Mouse (Mus musculus) limb, embryonic 15.5 days (tissue): ENCODE measurements at regions not wholly inside any gene's neighbourhood (a gene's known extent, or its start where the extent isn't known, plus 50 kb on each side); places are given as distances from the start of the nearest gene placed in this dataset.
"Not testable (repeated sequence)": the region's sequence is repeated elsewhere in the genome, so short reads cannot be mapped to it uniquely, and the experiment has no call there.

ENCODE experiments used
- ATAC-seq: fragments of 200-750 bp; cut with Nextera tagmentation; 2 replicates; pipeline ENCODE4 v1.8.0; 2017; ENCODE audit warnings: low read depth, moderate TSS enrichment; ENCODE audit not compliant: insufficient number of reproducible peaks, low FRiP score, low TSS enrichment
- H3K27ac ChIP-seq: fragments of 300-500 bp; sonication (generic); 2 replicates; pipeline ENCODE4 v1.5.1; 2015; ENCODE audit warnings: moderate library complexity, mild to moderate bottlenecking, inconsistent platforms
- H3K27me3 ChIP-seq: fragments of 300-500 bp; sonication (generic); 2 replicates; pipeline ENCODE4 v1.6.1; 2015; ENCODE audit warnings: inconsistent platforms
- H3K36me3 ChIP-seq: fragments of 300-500 bp; sonication (generic); 2 replicates; pipeline ENCODE4 v1.6.1; 2015; ENCODE audit warnings: inconsistent platforms
- H3K4me1 ChIP-seq: fragments of 300-500 bp; sonication (generic); 2 replicates; pipeline ENCODE4 v1.6.1; 2015; ENCODE audit warnings: inconsistent platforms
- H3K4me2 ChIP-seq: fragments of 300-500 bp; sonication (generic); 2 replicates; pipeline ENCODE4 v1.6.1; 2015; ENCODE audit warnings: mild to moderate bottlenecking, inconsistent platforms
- H3K4me3 ChIP-seq: fragments of 300-500 bp; sonication (generic); 2 replicates; pipeline ENCODE4 v1.5.1; 2015; ENCODE audit warnings: mild to moderate bottlenecking, inconsistent platforms
- H3K9ac ChIP-seq: fragments of 300-500 bp; sonication (generic); 2 replicates; pipeline ENCODE4 v1.6.1; 2015; ENCODE audit warnings: inconsistent platforms
- H3K9me3 ChIP-seq: fragments of 300-500 bp; sonication (generic); 2 replicates; pipeline ENCODE4 v1.6.1; 2016; ENCODE audit warnings: inconsistent platforms
- WGBS: fragments of 180-500 bp; shearing (Covaris S2); methylation state at CpG from one replicate; pipeline ENCODE4 v1.1.7; 2015; 5-methylcytosine and 5-hydroxymethylcytosine counted together

- no peak overlapping the region for H3K9ac ChIP-seq
- H3K27ac ChIP-seq: no peak overlapping the region
- H3K9me3 ChIP-seq: no peaks in the 10 kb centered on the region
- no peaks in the 10 kb centered on the region for H3K4me1 ChIP-seq
- H3K4me2 ChIP-seq: no peak overlapping the region
- H3K36me3 ChIP-seq: no peaks in the 10 kb centered on the region
- no peak overlapping the region for H3K4me3 ChIP-seq
- H3K27me3 ChIP-seq: no peaks in the 10 kb centered on the region
- no peak for ATAC-seq
- 57% methylated on average over 6 of the region's 6 CpGs for WGBS
Observed at GRCm38 (mm10) chr14:48607131-48607530, 66.5 kb downstream of the Otx2 start.

GRCm38 (mm10) chr14:48603490-48603889 lies 70.1 kb downstream of the Otx2 start:
- Histone ChIP-seq H3K27me3 (no peaks in the 10 kb centered on the region), H3K4me3 (no peak overlapping the region), H3K9me3 (no peaks in the 10 kb centered on the region), H3K4me2 (no peak overlapping the region), H3K36me3 (no peaks in the 10 kb centered on the region), H3K9ac (no peak overlapping the region), H3K27ac (no peak overlapping the region), H3K4me1 (no peaks in the 10 kb centered on the region)
- WGBS: 61% methylated on average over 6 of the region's 6 CpGs
- no peak for ATAC-seq

GRCm38 (mm10) chr14:48594334-48594733 lies 79.3 kb downstream of the Otx2 start:
- no peak overlapping the region for H3K27ac ChIP-seq
- no peaks in the 10 kb centered on the region for H3K9me3 ChIP-seq
- H3K4me3 ChIP-seq: no peak overlapping the region
- H3K36me3 ChIP-seq: no peaks in the 10 kb centered on the region
- no peak overlapping the region for H3K4me2 ChIP-seq
- H3K9ac ChIP-seq: no peak overlapping the region
- 88% methylated on average over 5 of the region's 5 CpGs for WGBS
- no peaks in the 10 kb centered on the region for H3K27me3 ChIP-seq
- no peaks in the 10 kb centered on the region for H3K4me1 ChIP-seq
- no peak for ATAC-seq

- H3K9ac ChIP-seq: no peak overlapping the region
- H3K4me3 ChIP-seq: no peak overlapping the region
- no peak for ATAC-seq
- H3K36me3 ChIP-seq: no peaks in the 10 kb centered on the region
- no peaks in the 10 kb centered on the region for H3K4me1 ChIP-seq
- WGBS: 73% methylated on average over 8 of the region's 8 CpGs
- no peak overlapping the region for H3K27ac ChIP-seq
- H3K4me2 ChIP-seq: no peak overlapping the region
- no peaks in the 10 kb centered on the region for H3K9me3 ChIP-seq
- no peaks in the 10 kb centered on the region for H3K27me3 ChIP-seq
Observed at GRCm38 (mm10) chr14:48593363-48593762, 80.3 kb downstream of the Otx2 start.

- H3K9me3 ChIP-seq: no peaks in the 10 kb centered on the region
- H3K27ac ChIP-seq: no peak overlapping the region
- no peak overlapping the region for H3K9ac ChIP-seq
- H3K4me1 ChIP-seq: no peaks in the 10 kb centered on the region
- no peak overlapping the region for H3K4me2 ChIP-seq
- no peak overlapping the region for H3K4me3 ChIP-seq
- H3K27me3 ChIP-seq: no peaks in the 10 kb centered on the region
- ATAC-seq: no peak
- WGBS: 71% methylated on average over 15 of the region's 15 CpGs
- no peaks in the 10 kb centered on the region for H3K36me3 ChIP-seq
Observed at GRCm38 (mm10) chr14:48591483-48592230, 82.0 kb downstream of the Otx2 start.

GRCm38 (mm10) chr14:48590426-48590825 lies 83.2 kb downstream of the Otx2 start:
- Histone ChIP-seq H3K9ac (no peak overlapping the region), H3K4me1 (no peaks in the 10 kb centered on the region), H3K4me3 (no peak overlapping the region), H3K36me3 (no peaks in the 10 kb centered on the region), H3K27me3 (no peaks in the 10 kb centered on the region), H3K9me3 (no peaks in the 10 kb centered on the region), H3K4me2 (no peak overlapping the region), H3K27ac (no peak overlapping the region)
- 40% methylated on average over 14 of the region's 14 CpGs for WGBS
- ATAC-seq: no peak

GRCm38 (mm10) chr14:48589702-48590325 lies 83.8 kb downstream of the Otx2 start:
- Histone ChIP-seq H3K36me3 (no peaks in the 10 kb centered on the region), H3K9ac (no peak overlapping the region), H3K4me2 (0 out of 2 replicates have a peak overlapping the region, but pooled peaks have one; percentile 12), H3K27ac (no peak overlapping the region), H3K4me3 (no peak overlapping the region), H3K27me3 (no peaks in the 10 kb centered on the region), H3K9me3 (no peaks in the 10 kb centered on the region), H3K4me1 (no peaks in the 10 kb centered on the region)
- 34% methylated on average over 15 of the region's 15 CpGs for WGBS
- no peak for ATAC-seq

GRCm38 (mm10) chr14:48585820-48586219 lies 87.8 kb downstream of the Otx2 start:
- H3K9me3 ChIP-seq: no peaks in the 10 kb centered on the region
- H3K27ac ChIP-seq: no peak overlapping the region
- no peak overlapping the region for H3K4me3 ChIP-seq
- H3K4me2 ChIP-seq: no peak overlapping the region
- WGBS: 95% methylated on average over 3 of the region's 3 CpGs
- ATAC-seq: no peak
- no peaks in the 10 kb centered on the region for H3K27me3 ChIP-seq
- H3K4me1 ChIP-seq: no peaks in the 10 kb centered on the region
- no peaks in the 10 kb centered on the region for H3K36me3 ChIP-seq
- no peak overlapping the region for H3K9ac ChIP-seq

- no peaks in the 10 kb centered on the region for H3K4me1 ChIP-seq
- ATAC-seq: no peak
- H3K27me3 ChIP-seq: no peaks in the 10 kb centered on the region
- WGBS: 64% methylated on average over 3 of the region's 3 CpGs
- H3K4me2 ChIP-seq: no peak overlapping the region
- no peak overlapping the region for H3K9ac ChIP-seq
- no peak overlapping the region for H3K4me3 ChIP-seq
- H3K27ac ChIP-seq: no peak overlapping the region
- H3K9me3 ChIP-seq: no peaks in the 10 kb centered on the region
- no peaks in the 10 kb centered on the region for H3K36me3 ChIP-seq
Observed at GRCm38 (mm10) chr14:48584571-48584970, 89.0 kb downstream of the Otx2 start.

- no peak overlapping the region for H3K27ac ChIP-seq
- H3K4me2 ChIP-seq: no peak overlapping the region
- no peak overlapping the region for H3K4me3 ChIP-seq
- H3K27me3 ChIP-seq: no peaks in the 10 kb centered on the region
- H3K4me1 ChIP-seq: no peaks in the 10 kb centered on the region
- H3K36me3 ChIP-seq: no peaks in the 10 kb centered on the region
- 78% methylated on average over 3 of the region's 3 CpGs for WGBS
- no peak overlapping the region for H3K9ac ChIP-seq
- H3K9me3 ChIP-seq: no peaks in the 10 kb centered on the region
- ATAC-seq: no peak
Observed at GRCm38 (mm10) chr14:48583516-48583915, 90.1 kb downstream of the Otx2 start.

- Histone ChIP-seq H3K4me2 (no peak overlapping the region), H3K27ac (no peak overlapping the region), H3K27me3 (no peaks in the 10 kb centered on the region), H3K9me3 (no peaks in the 10 kb centered on the region), H3K9ac (no peak overlapping the region), H3K36me3 (no peaks in the 10 kb centered on the region), H3K4me1 (no peaks in the 10 kb centered on the region), H3K4me3 (no peak overlapping the region)
- WGBS: 78% methylated on average over 1 of the region's 1 CpGs
- no peak for ATAC-seq
Observed at GRCm38 (mm10) chr14:48582080-48582479, 91.5 kb downstream of the Otx2 start.

GRCm38 (mm10) chr14:48581308-48581707 lies 92.3 kb downstream of the Otx2 start:
- H3K27ac ChIP-seq, H3K4me3 ChIP-seq, ATAC-seq, H3K4me2 ChIP-seq, H3K9ac ChIP-seq, H3K27me3 ChIP-seq, H3K4me1 ChIP-seq, H3K36me3 ChIP-seq, H3K9me3 ChIP-seq: not testable (repeated sequence)
- WGBS: 17% methylated on average over 2 of the region's 2 CpGs
